Mouse (Mus musculus): ENCODE measurements around the gene Meox2. TPM values are rescaled to one million over a fixed set of nuclear protein-coding genes. Genes with fewer than 3 reads are reported as not detected.

Gene Meox2
- polyA plus RNA-seq, 1 experiment from 2014 or later: 1.6 TPM

GRCm38 (mm10) chr12:37188940-37189488 lies 80.7 kb downstream of the Meox2 start:
- H3K4me1 ChIP-seq (replicated peaks; ENCODE audit: control insufficient read depth, insufficient read depth, low read length): no peaks in the 10 kb centered on the region
- no peak overlapping the region for H3K27ac ChIP-seq (ENCODE audit: low read depth)
- H3K36me3 ChIP-seq (ENCODE audit: control insufficient read depth, insufficient read depth, low read length): no peaks in the 10 kb centered on the region
- H3K4me3 ChIP-seq (ENCODE audit: low read depth, low read length): no peak overlapping the region
- no peak overlapping the region for H3K4me2 ChIP-seq (ENCODE audit: low read length)
- no peak for DNase-seq (ENCODE audit: low spot score)
- H3K9me3 ChIP-seq (ENCODE audit: control insufficient read depth, low read length): no peaks in the 10 kb centered on the region
- no peak overlapping the region for H3K9ac ChIP-seq (ENCODE audit: low read length)
- 37% methylated on average over 5 of the region's 5 CpGs for WGBS
- no peak for ATAC-seq (replicated peaks; ENCODE audit: low FRiP score, low TSS enrichment, low read depth)
- H3K27me3 ChIP-seq (replicated peaks; ENCODE audit: control insufficient read depth, insufficient read depth, low read length): no peaks in the 10 kb centered on the region

Other genes with a start within 250 kb of the Meox2 start
- gene Agmo, start 133.1 kb downstream of the Meox2 start, polyA plus RNA-seq (2014; fragmentation: Nextera tagmentation; extraction: Ambion mirVana): 0.72 and 0.73 TPM in 2 replicates

Measured in intestine, embryonic 14.5 days (tissue).